Mouse (Mus musculus) neural tube, embryonic 15.5 days (tissue): ENCODE results near the gene Tex44. TPM values are rescaled to one million over a fixed set of nuclear protein-coding genes. Genes with fewer than 3 reads are reported as not detected.
A peak's percentile ranks its signal among the peaks of the same experiment; 100 is the strongest.

ENCODE experiments used
- ATAC-seq: fragments of 200-750 bp; cut with Nextera tagmentation; 2 replicates; pipeline ENCODE4 v1.8.0; 2017; ENCODE audit warnings: mild to moderate bottlenecking, moderate TSS enrichment, moderate library complexity; ENCODE audit not compliant: low FRiP score
- H3K27ac ChIP-seq: fragments of 300-500 bp; sonication (generic); replicated peaks from 2 replicates; pipeline ENCODE4 v1.5.1; 2015; ENCODE audit warnings: mild to moderate bottlenecking, inconsistent platforms
- H3K27me3 ChIP-seq: fragments of 300-500 bp; sonication (generic); replicated peaks from 2 replicates; pipeline ENCODE4 v1.6.1; 2015; ENCODE audit warnings: inconsistent platforms
- H3K36me3 ChIP-seq: fragments of 300-500 bp; sonication (generic); 2 replicates; pipeline ENCODE4 v1.6.1; 2015; ENCODE audit warnings: inconsistent platforms
- H3K4me1 ChIP-seq: fragments of 300-500 bp; sonication (generic); 2 replicates; pipeline ENCODE4 v1.6.1; 2015; ENCODE audit warnings: inconsistent platforms
- H3K4me2 ChIP-seq: fragments of 300-500 bp; sonication (generic); 2 replicates; pipeline ENCODE4 v1.6.1; 2015; ENCODE audit warnings: inconsistent platforms, mild to moderate bottlenecking, moderate library complexity
- H3K4me3 ChIP-seq: fragments of 300-500 bp; sonication (generic); replicated peaks from 2 replicates; pipeline ENCODE4 v1.5.1; 2015; ENCODE audit warnings: mild to moderate bottlenecking, inconsistent platforms
- H3K9ac ChIP-seq: fragments of 300-500 bp; sonication (generic); replicated peaks from 2 replicates; pipeline ENCODE4 v1.6.1; 2015; ENCODE audit warnings: mild to moderate bottlenecking, inconsistent platforms
- H3K9me3 ChIP-seq: fragments of 300-500 bp; sonication (generic); replicated peaks from 2 replicates; pipeline ENCODE4 v1.6.1; 2016; ENCODE audit warnings: inconsistent platforms
- WGBS: fragments of 180-500 bp; shearing (Covaris S2); methylation state at CpG from one replicate; pipeline ENCODE4 v1.1.7; 2015; ENCODE audit warnings: mixed read lengths; 5-methylcytosine and 5-hydroxymethylcytosine counted together
- polyA plus RNA-seq: library from polyadenylated mRNA; unstranded; fragments of >200 nt; fragmentation: Nextera tagmentation; extraction: Ambion mirVana; gene quantifications from 2 replicates; pipeline ENCODE4 v1.2.1, GENCODE M21; 2015

Tex44 gene
- polyA plus RNA-seq, 1 experiment from 2014 or later, result not detected

GRCm38 (mm10) chr1:86473109-86473760 is 47.1 kb downstream of the Tex44 start:
- no peak for ATAC-seq
- no peak overlapping the region for H3K4me3 ChIP-seq
- no peak overlapping the region for H3K9ac ChIP-seq
- no peaks in the 10 kb centered on the region for H3K9me3 ChIP-seq
- no peak overlapping the region for H3K4me2 ChIP-seq
- peaks cover 11% of the 10 kb centered on the region for H3K4me1 ChIP-seq
- 93% methylated on average over 18 of the region's 18 CpGs for WGBS
- no peaks in the 10 kb centered on the region for H3K36me3 ChIP-seq
- H3K27ac ChIP-seq, result peak overlapping the region; percentile 74
- no peaks in the 10 kb centered on the region for H3K27me3 ChIP-seq

Other genes with a start within 250 kb of the Tex44 start
- gene B3gnt7, start 123.5 kb upstream of the Tex44 start, polyA plus RNA-seq, result 7.3 TPM in 2 replicates
- 189 and 296 TPM in 2 replicates for gene Ncl, start 66.9 kb upstream of the Tex44 start, polyA plus RNA-seq
- 0.13 TPM in 1 of 2 replicates, not detected in the other for gene Nmur1, start 101 bp upstream of the Tex44 start, polyA plus RNA-seq
- 1,254 and 1,565 TPM in 2 replicates for gene Ptma, start 100.4 kb downstream of the Tex44 start, polyA plus RNA-seq
- gene Pde6d, start 156.3 kb downstream of the Tex44 start, polyA plus RNA-seq, result 103 and 128 TPM in 2 replicates
- gene Cops7b, start 156.6 kb downstream of the Tex44 start, polyA plus RNA-seq, result 53.7 and 59.4 TPM in 2 replicates
- 15.4 and 28.0 TPM in 2 replicates for gene Nppc, start 244.2 kb downstream of the Tex44 start, polyA plus RNA-seq